8 mouse cellular contexts compared by ENCODE assay signal in genomic region chr7:19562643-19563410, GRCm38 (mm10). TPM values are rescaled to one million over a fixed set of nuclear protein-coding genes. Genes with fewer than 3 reads are reported as not detected.
DNase-seq lines count a peak whose midpoint lies in the region; ATAC-seq and TF ChIP-seq lines count a peak whose summit lies in the region.

Gene Ppp1r37 (minus strand): TSS chr7:19563076.

- DNase-seq in lung, embryonic 14.5 days, result peak; percentile 58
- no peak for DNase-seq in lung, postnatal 14 days
- DNase-seq in gastrocnemius, adult 8-10 months (ENCODE audit: low spot score in 2 of 2), result no peak
- DNase-seq in limb, embryonic 10.5 days (ENCODE audit: low spot score), result peak; percentile 45
- peak; percentile 74 for DNase-seq in midbrain, postnatal 0 days (ENCODE audit: low spot score)
- DNase-seq in urinary bladder, postnatal 10 days (ENCODE audit: low spot score), result no peak

- TF ChIP-seq CTCF in lung, embryonic 14.5 days (IDR thresholded peaks at IDR 0.05; ENCODE audit: low read depth), result no peak
- TF ChIP-seq CTCF in bone marrow, adult 2 months (IDR thresholded peaks at IDR 0.05; ENCODE audit: control insufficient read depth, insufficient read depth, low read length), result no peak
- TF ChIP-seq CTCF in midbrain, postnatal 0 days (IDR thresholded peaks at IDR 0.05), result no peak

- H3K36me3 ChIP-seq in lung, embryonic 14.5 days (ENCODE audit: insufficient read depth), result peaks cover 29% of the 10 kb centered on the region
- peaks cover 16% of the 10 kb centered on the region for H3K36me3 ChIP-seq in hindbrain, embryonic 15.5 days
- H3K36me3 ChIP-seq in limb, embryonic 10.5 days, result peaks cover 49% of the 10 kb centered on the region
- H3K36me3 ChIP-seq in midbrain, postnatal 0 days (ENCODE audit: insufficient read depth, low read length), result peaks cover 22% of the 10 kb centered on the region

- peak within 1 kb of the TSS; percentile 88 for H3K4me3 ChIP-seq in lung, embryonic 14.5 days (ENCODE audit: low read depth, low read length)
- peak within 1 kb of the TSS; percentile 98 for H3K4me3 ChIP-seq in bone marrow, adult 2 months (replicated peaks; ENCODE audit: control insufficient read depth, low read depth, low read length)
- H3K4me3 ChIP-seq in hindbrain, embryonic 15.5 days, result peak within 1 kb of the TSS; percentile 79
- peak within 1 kb of the TSS; percentile 84 for H3K4me3 ChIP-seq in limb, embryonic 10.5 days
- peak within 1 kb of the TSS; percentile 90 for H3K4me3 ChIP-seq in midbrain, postnatal 0 days (ENCODE audit: low read depth, low read length)

- peak within 1 kb of the TSS; percentile 95 for H3K9ac ChIP-seq in lung, embryonic 14.5 days
- H3K9ac ChIP-seq in hindbrain, embryonic 15.5 days, result peak within 1 kb of the TSS; percentile 87
- peak within 1 kb of the TSS; percentile 96 for H3K9ac ChIP-seq in midbrain, postnatal 0 days (replicated peaks; ENCODE audit: low read length, poor library complexity, severe bottlenecking)

- no peaks in the 10 kb centered on the region; the same call in 1 of the 2 replicates for H3K9me3 ChIP-seq in lung, embryonic 14.5 days (ENCODE audit: low read depth, low read length)
- no peaks in the 10 kb centered on the region for H3K9me3 ChIP-seq in hindbrain, embryonic 15.5 days
- H3K9me3 ChIP-seq in limb, embryonic 10.5 days (replicated peaks), result no peaks in the 10 kb centered on the region; the same call in 1 of the 2 replicates
- H3K9me3 ChIP-seq in midbrain, postnatal 0 days (ENCODE audit: low read length), result no peaks in the 10 kb centered on the region

- H3K4me2 ChIP-seq in lung, embryonic 14.5 days, result peak within 1 kb of the TSS; percentile 99
- H3K4me2 ChIP-seq in hindbrain, embryonic 15.5 days, result peak within 1 kb of the TSS; percentile 95
- H3K4me2 ChIP-seq in midbrain, postnatal 0 days (ENCODE audit: low read depth, low read length, poor library complexity, severe bottlenecking), result peak within 1 kb of the TSS; percentile 95

- WGBS in lung, embryonic 14.5 days, result 2% methylated on average over 19 of the region's 19 CpGs
- 5% methylated on average over 19 of the region's 19 CpGs for WGBS in bone marrow, adult 2 months
- 1% methylated on average over 19 of the region's 19 CpGs for WGBS in hindbrain, embryonic 15.5 days
- WGBS in limb, embryonic 10.5 days, result 3% methylated on average over 19 of the region's 19 CpGs
- WGBS in midbrain, postnatal 0 days, result 2% methylated on average over 19 of the region's 19 CpGs

- H3K4me1 ChIP-seq in lung, embryonic 14.5 days (ENCODE audit: insufficient read depth), result peaks cover 5% of the 10 kb centered on the region; the same call in 1 of the 2 replicates
- H3K4me1 ChIP-seq in bone marrow, adult 2 months (ENCODE audit: control insufficient read depth, insufficient read depth, low read length), result peaks cover 8% of the 10 kb centered on the region
- H3K4me1 ChIP-seq in hindbrain, embryonic 15.5 days (replicated peaks), result peaks cover 46% of the 10 kb centered on the region
- peaks cover 40% of the 10 kb centered on the region for H3K4me1 ChIP-seq in limb, embryonic 10.5 days
- peaks cover 13% of the 10 kb centered on the region for H3K4me1 ChIP-seq in midbrain, postnatal 0 days (ENCODE audit: insufficient read depth, low read length)

- no peak for TF ChIP-seq POLR2A in bone marrow, adult 2 months (IDR thresholded peaks at IDR 0.05; ENCODE audit: borderline replicate concordance, control insufficient read depth, low read depth, low read length)

- no peaks in the 10 kb centered on the region for H3K27me3 ChIP-seq in lung, embryonic 14.5 days (ENCODE audit: insufficient read depth, low read length)
- no peaks in the 10 kb centered on the region for H3K27me3 ChIP-seq in hindbrain, embryonic 15.5 days
- no peaks in the 10 kb centered on the region for H3K27me3 ChIP-seq in limb, embryonic 10.5 days (ENCODE audit: low read depth, poor library complexity, severe bottlenecking)
- no peaks in the 10 kb centered on the region for H3K27me3 ChIP-seq in midbrain, postnatal 0 days (ENCODE audit: insufficient read depth, low read length)

- H3K27ac ChIP-seq in lung, embryonic 14.5 days (ENCODE audit: low read depth), result peak within 1 kb of the TSS; percentile 92
- peak within 1 kb of the TSS; percentile 96 for H3K27ac ChIP-seq in bone marrow, adult 2 months (ENCODE audit: control insufficient read depth, insufficient read depth, low read depth, low read length, poor library complexity)
- H3K27ac ChIP-seq in hindbrain, embryonic 15.5 days (replicated peaks), result peak within 1 kb of the TSS; percentile 92
- peak within 1 kb of the TSS; percentile 96 for H3K27ac ChIP-seq in limb, embryonic 10.5 days
- peak within 1 kb of the TSS; percentile 94 for H3K27ac ChIP-seq in midbrain, postnatal 0 days (ENCODE audit: low read depth, low read length)

- no peak for ATAC-seq in lung, embryonic 14.5 days (ENCODE audit: insufficient read depth)
- peak; percentile 31; the same call in 1 of the 2 replicates for ATAC-seq in hindbrain, embryonic 15.5 days (ENCODE audit: low FRiP score, low read depth)
- peak; percentile 33; the same call in 1 of the 2 replicates for ATAC-seq in midbrain, postnatal 0 days (ENCODE audit: low FRiP score)

RNA-seq across cellular contexts. Expression of gene Ppp1r37, which starts in this region (rescaled TPM):
- polyA plus RNA-seq in lung, embryonic 14.5 days (2014; fragmentation: Nextera tagmentation; extraction: Ambion mirVana), result 4.7 and 6.2 TPM in 2 replicates
- 71.6 and 93.5 TPM in 2 replicates for polyA plus RNA-seq in bone marrow, adult 2 months (2011; ENCODE audit: insufficient read depth, insufficient read length, low replicate concordance, missing spikeins)
- total RNA-seq in gastrocnemius, adult 8-10 months (2022), result 10 to 100 TPM; 45.9 to 52.8 (median 48.8) TPM
- polyA plus RNA-seq in hindbrain, embryonic 15.5 days (2015; fragmentation: Nextera tagmentation; extraction: Ambion mirVana), result 42.5 and 46.6 TPM in 2 replicates
- 25.9 and 27.2 TPM in 2 replicates for polyA plus RNA-seq in limb, embryonic 10.5 days (2016; fragmentation: Nextera tagmentation; extraction: Ambion mirVana)
- total RNA-seq in midbrain, postnatal 0 days (2014; rRNA removed), result 114 and 127 TPM in 2 replicates
- 27.8 and 28.1 TPM in 2 replicates for polyA plus RNA-seq in midbrain, postnatal 0 days (2015; fragmentation: Nextera tagmentation; extraction: Ambion mirVana)

Comparison
In these comparisons a context has a peak if more than half of its experiments do, and no peak if none do; other contexts are left out.
1. DNase-seq: peak in lung, embryonic 14.5 days (single experiment), limb, embryonic 10.5 days (single experiment) and midbrain, postnatal 0 days (single experiment); none in lung, postnatal 14 days (single experiment), gastrocnemius, adult 8-10 months (0 of 2) and urinary bladder, postnatal 10 days (single experiment).
2. Peak in every context shown above with its lines, with median percentiles within 50 percentile points of each other: H3K27ac ChIP-seq, H3K4me2 ChIP-seq, H3K4me3 ChIP-seq and H3K9ac ChIP-seq.